Mouse (Mus musculus) right cerebral cortex, postnatal 36 days (tissue): ENCODE measurements around the gene Zswim4.

Source experiments
- DNase-seq, 2 experiments: peaks; one replicate each; pipeline ENCODE4 v3.0.0; 2022; ENCODE audit warnings: low spot score in 2 of 2, mixed read lengths in 1 of 2

Zswim4 gene

GRCm38 (mm10) chr8:84200126-84200555 is 36.7 kb downstream of the Zswim4 start:
- DNase-seq = no peak

DNA sequence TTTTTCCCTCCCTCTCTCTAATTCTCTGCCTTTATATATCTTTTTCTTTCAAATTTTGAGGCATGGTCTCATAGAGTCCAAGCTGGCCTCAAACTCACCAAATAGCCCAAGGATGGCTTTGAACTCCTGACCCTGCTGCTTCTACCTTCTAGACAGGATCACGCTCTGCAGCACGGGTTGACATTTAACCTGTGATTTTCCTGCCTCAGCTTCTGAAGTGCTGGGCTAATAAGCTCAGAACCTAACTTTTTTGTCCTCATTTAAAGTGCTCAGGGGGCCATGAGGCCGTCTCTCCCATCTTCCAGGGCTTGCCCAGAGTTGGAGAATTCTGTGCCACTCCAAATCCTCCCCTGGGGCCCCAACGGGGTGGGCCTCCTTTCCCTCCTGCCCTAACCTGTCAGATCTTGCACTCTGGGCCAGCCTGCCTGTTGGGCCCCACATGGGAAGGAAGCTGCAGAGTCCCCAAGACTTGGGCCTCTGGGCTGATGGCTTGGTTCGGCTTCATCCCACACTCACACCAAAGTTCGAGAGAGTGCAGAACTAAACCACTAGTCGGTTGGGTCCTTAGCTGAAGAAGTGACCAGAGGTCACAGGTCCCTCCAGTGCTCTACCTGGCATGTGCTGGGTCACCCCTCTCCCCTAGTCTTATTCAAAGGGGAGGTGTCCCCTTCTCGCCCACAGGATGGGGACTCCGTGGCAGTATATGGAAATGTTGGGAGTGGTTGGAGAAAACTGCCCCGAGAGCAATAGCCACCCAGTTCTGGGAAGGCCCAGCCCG is 37.3 kb downstream of the Zswim4 start:
- no peak for DNase-seq

GRCm38 (mm10) chr8:84198871-84199270 is 38.0 kb downstream of the Zswim4 start:
- no peak for DNase-seq

GRCm38 (mm10) chr8:84197922-84198774 is 38.7 kb downstream of the Zswim4 start:
- DNase-seq = peak; percentile 77 to 85

GRCm38 (mm10) chr8:84197141-84197921 is 39.5 kb downstream of the Zswim4 start:
- peak in 1 of 2 experiments; percentile 49 for DNase-seq

DNA sequence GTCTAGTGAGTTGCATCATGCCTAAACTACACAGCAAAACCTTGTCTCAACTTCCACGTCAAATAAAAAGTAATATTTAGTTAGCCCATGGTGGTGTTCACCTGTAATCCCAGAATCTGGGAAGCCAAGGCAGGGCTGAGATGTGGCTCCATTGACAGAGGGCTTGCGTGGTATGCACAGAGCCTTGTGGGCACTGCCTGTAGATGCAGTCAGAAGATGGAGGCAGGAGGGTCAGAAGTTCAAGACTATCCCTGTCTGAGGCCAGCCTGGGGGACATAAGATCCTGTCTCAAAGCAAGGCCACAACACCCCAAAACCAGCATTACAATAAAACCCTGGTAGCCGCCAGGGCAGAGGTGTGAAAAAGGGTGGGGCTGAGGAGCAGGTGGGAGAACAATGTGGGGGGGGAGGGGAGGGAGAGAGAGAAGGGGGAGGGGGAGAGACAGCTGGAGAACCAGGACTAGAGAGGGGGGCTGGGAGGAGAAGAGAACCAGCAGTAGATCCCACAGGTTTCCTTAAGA is 42.6 kb downstream of the Zswim4 start:
- no peak for DNase-seq

- DNase-seq = no peak
Observed at GRCm38 (mm10) chr8:84193566-84193965, 43.3 kb downstream of the Zswim4 start.

- no peak for DNase-seq
Observed at GRCm38 (mm10) chr8:84193161-84193560, 43.7 kb downstream of the Zswim4 start.

DNA sequence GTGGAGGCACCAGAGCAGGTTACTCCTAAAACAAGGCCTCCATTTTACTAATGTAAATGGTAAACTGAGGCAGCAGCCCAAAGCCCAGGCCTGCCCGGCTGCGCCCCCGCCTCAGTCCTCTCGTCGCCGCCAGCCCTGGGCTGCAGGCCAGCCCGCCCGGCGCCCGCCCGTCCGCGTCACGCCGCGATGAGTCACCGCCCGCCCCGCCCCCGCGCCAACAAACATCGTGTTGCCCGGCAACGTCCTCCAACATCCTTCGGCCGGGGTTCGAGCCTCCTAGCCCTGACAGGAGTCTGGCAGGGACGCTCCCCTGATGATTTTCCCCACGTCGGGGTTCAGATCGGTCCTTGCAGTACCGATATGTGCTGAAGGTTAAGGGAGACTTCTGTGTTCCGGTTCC is 44.3 kb downstream of the Zswim4 start:
- peak in 1 of 2 experiments; percentile 64 for DNase-seq

- no peak for DNase-seq
Observed at GRCm38 (mm10) chr8:84192023-84192422, 44.8 kb downstream of the Zswim4 start.

- no peak for DNase-seq
Observed at GRCm38 (mm10) chr8:84190191-84190867, 46.5 kb downstream of the Zswim4 start.

- no peak for DNase-seq
Observed at GRCm38 (mm10) chr8:84189603-84190002, 47.3 kb downstream of the Zswim4 start.

DNA sequence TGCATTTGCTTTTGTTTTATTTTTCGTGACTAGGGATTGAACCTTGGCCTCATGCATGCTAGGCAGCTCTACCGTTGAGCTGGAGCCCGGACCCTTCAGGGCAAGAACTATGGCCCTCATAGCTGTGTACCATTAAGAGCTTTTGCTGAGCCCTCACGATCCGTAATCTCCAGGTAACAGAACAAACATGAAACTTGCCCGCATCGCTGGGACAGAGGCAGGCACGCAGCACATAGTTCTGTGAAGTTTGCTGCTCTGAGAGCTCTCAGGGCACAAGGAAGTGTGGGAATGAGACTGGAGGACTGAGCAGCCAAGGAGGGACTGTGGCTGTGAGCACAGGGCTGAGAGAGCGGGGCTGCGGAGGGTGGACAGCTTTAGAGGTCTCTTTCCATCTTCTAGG is 48.2 kb downstream of the Zswim4 start:
- DNase-seq = no peak

DNA sequence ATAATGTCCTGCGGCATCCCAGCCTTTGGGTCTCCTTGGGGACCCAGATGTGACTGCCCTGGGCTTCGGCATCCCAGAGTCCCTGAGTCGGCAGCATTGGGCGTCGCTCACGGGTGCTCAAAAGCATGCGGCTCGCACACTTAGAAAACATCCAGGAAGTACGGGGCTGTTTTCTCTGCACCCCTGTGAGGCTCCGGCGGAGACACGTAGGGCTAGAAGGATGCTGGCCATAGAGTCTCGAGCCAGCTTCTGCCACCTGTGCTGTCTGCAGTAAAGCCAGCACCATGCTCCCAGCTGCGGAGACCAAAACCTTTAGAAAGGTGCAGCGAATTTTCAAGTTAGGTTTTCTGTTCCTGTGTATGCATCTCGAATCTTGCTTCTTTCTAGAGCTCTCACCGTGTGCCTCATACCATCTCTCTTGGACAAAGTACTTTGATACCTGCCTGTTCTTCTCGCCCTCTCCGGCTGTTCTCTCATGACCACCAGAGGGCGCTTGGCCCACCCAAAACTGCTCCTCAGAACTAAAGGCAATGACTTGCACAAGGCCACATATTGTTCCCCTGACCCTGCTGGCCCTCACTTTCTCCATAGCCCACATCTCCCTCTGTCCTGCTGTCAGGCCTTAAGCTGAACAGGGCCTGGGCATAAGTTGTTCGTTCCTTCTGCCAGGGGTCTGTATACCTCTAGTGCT is 49.6 kb downstream of the Zswim4 start:
- DNase-seq = no peak

GRCm38 (mm10) chr8:84186547-84186946 is 50.3 kb downstream of the Zswim4 start:
- DNase-seq = peak in 1 of 2 experiments; percentile 63

GRCm38 (mm10) chr8:84185117-84185516 is 51.7 kb downstream of the Zswim4 start, which contains the start of gene Nanos3:
TSS of gene Nanos3 (minus strand) at chr8:84185217.
- no peak for DNase-seq

DNA sequence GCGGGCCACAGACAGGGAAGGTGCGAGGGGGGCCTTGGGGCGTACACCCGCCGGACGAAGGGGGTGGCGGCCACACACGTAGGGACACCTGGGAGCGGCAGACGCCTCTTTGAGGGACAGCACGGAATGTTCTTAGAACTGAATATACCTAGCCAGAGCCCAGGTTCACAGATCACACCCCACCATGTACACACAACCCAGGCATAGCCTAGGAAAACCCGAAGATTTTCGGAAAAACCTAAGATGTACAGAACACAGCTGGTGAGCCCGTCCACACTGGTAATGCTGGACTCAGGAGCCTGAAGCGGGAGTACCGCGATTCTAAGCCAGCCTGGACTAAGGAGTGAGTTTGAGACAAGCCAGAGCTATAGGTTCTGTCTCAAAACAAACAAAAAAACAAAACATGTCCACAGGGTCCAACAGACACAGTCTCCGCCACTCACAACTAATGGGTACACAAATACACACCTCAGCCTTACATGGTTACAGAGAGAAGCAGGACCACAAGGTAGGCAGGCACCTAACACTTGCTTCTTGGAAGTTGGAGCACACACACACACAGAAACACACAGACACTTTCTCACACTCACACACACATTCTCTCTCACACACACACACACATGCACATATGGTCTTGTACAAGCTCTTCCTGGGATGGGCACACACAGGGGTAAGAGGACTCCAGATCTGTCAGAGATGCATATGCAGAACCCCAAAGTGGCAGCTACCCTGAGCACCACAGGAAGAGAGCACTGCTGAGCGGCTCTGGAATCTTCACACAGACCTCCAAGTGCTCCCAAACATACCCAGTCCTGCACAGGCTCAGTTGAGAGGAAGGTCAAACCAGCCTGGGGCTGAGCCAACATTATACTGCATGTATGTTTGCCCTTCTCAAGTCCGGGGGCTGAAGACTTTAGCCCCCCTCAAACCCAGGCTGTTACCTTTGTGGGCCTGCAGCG is 52.5 kb downstream of the Zswim4 start:
- DNase-seq = no peak

DNA sequence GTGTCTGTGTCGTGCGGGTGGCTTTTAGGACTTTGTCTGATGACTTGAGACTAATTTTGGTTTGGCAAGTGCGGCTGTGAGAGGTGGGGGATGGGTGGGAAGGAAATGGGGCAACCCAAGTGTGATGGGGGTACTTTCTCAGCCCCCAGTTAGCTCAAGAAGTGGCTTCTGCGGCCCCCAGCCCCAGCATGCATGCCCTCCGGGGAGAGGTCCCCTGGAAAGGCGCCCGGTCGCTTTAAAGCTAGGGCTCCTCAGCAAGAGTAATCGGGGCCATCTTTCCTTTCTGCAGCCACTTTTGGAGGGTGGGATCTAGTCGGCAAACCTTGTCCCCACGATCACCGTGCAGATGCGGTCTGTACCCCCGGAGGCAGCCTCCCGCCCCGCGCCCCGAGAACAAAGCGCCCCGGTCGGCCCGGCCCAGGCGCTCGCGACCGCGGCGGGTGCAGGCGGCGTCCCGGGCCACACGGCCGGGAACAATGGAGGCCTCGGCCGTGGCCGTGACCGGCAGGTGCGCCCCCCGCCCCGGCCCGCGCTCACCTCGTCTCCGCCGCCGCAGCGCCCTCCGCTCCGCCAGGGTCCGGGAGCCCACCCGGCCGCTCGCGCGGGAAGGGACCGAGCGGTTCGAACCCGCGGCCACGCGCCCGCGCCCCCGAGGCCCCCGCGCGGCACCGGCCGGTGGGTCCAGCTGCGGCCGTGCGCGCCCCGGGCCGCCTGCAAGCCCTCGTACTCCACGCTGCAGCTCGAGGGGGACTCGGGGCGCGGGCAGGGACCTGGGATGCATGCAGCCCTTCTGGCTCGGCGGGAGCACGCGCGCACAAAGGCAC is 53.4 kb downstream of the Zswim4 start:
- DNase-seq = no peak
